Mouse (Mus musculus) bone marrow macrophage, adult 2 months (primary cell): ENCODE data around the gene Pbld1. TPM values are rescaled to one million over a fixed set of nuclear protein-coding genes. Genes with fewer than 3 reads are reported as not detected.

Experiments
- H3K27ac ChIP-seq: 2 replicates; pipeline ENCODE4 v1.5.1; 2012; ENCODE audit warnings: low read depth, low read length; ENCODE audit not compliant: insufficient read depth
- H3K4me1 ChIP-seq: 2 replicates; pipeline ENCODE4 v1.6.1; 2012; ENCODE audit warnings: low read length; ENCODE audit not compliant: control insufficient read depth, insufficient read depth
- H3K4me3 ChIP-seq: 2 replicates; pipeline ENCODE4 v1.5.1; 2012; ENCODE audit warnings: mild to moderate bottlenecking, low read length, moderate library complexity; ENCODE audit not compliant: insufficient read depth
- CTCF ChIP-seq: IDR thresholded peaks from 2 replicates; pipeline ENCODE4 v1.5.1; 2012; ENCODE audit warnings: low read depth, mild to moderate bottlenecking, low read length, moderate library complexity
- POLR2A ChIP-seq: IDR thresholded peaks from 2 replicates; pipeline ENCODE4 v1.6.1; 2012; ENCODE audit warnings: mild to moderate bottlenecking, low read depth, low read length, borderline replicate concordance
- polyA plus RNA-seq: library from polyadenylated mRNA; stranded (reverse); fragments of >200 nt; gene quantifications from 2 replicates; pipeline ENCODE4 v1.2.4, GENCODE M21; 2012; ENCODE audit not compliant: missing spikeins, insufficient read depth, insufficient read length

The Pbld1 gene
- polyA plus RNA-seq, 1 experiment, result not detected

DNA sequence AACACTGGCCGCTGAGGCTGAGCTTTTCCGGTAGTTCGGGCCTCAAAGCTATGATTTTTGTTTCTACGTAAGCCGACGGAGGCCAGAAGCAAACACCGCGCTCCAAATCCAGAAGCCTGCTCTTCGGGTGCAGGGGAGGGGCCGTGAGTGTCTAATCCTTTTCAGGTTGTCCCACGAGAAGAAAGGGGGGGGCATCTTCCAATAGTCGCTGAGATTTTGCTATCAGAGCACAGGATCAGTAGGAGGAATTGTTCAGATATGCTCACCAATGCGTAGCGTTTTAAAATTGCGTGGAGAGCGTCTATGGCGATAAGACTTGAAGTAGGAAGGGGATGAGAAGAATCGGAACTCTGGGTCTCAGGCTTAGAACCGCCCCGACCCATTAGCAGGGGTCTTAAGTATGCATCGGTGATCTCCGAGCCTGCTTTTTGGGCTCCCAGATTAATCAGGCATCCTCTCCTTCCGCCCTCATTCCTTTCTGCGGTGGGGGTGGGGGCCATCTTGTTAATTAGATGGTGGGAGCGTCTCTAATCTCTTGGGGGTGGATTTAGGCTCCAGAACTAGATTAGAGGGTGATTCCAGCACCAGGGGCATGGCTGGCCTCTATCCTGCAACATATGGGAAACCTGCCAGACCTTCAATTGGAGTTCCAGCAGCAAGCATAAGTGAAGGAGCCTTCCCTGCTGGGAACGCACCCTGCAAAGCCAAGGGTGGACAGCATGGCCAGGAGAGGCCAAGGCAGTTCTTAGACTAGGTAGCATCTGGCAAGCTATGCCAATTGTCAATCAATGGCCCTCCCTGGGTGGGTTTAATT is 30.0 kb downstream of the Pbld1 start:
- H3K4me3 ChIP-seq, result no peak overlapping the region
- H3K27ac ChIP-seq, result no peak overlapping the region
- TF ChIP-seq POLR2A, result no peak
- no peak for TF ChIP-seq CTCF
- H3K4me1 ChIP-seq, result no peaks in the 10 kb centered on the region

DNA sequence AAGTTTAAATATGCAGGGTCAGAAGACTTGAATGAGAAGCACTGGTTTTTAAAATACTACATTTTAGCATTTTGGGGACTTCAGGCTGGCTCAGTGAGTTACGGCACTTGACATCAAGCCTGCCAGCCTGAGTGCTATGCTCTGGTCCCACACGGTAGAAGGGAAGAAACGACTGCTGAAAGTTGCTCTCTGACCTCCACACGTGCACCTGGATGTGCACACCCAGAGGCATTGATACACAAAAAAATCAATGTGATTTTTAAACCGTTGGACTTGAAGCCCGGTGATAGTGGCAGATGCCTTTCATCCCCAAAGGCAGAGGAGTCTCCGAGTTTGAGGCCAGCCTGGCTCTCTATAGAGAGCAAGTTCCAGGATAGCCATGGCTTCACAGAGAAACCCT is 32.0 kb downstream of the Pbld1 start:
- Histone ChIP-seq H3K4me1 (no peaks in the 10 kb centered on the region), H3K27ac (no peak overlapping the region), H3K4me3 (no peak overlapping the region)
- TF ChIP-seq POLR2A (no peak), CTCF (no peak)

DNA sequence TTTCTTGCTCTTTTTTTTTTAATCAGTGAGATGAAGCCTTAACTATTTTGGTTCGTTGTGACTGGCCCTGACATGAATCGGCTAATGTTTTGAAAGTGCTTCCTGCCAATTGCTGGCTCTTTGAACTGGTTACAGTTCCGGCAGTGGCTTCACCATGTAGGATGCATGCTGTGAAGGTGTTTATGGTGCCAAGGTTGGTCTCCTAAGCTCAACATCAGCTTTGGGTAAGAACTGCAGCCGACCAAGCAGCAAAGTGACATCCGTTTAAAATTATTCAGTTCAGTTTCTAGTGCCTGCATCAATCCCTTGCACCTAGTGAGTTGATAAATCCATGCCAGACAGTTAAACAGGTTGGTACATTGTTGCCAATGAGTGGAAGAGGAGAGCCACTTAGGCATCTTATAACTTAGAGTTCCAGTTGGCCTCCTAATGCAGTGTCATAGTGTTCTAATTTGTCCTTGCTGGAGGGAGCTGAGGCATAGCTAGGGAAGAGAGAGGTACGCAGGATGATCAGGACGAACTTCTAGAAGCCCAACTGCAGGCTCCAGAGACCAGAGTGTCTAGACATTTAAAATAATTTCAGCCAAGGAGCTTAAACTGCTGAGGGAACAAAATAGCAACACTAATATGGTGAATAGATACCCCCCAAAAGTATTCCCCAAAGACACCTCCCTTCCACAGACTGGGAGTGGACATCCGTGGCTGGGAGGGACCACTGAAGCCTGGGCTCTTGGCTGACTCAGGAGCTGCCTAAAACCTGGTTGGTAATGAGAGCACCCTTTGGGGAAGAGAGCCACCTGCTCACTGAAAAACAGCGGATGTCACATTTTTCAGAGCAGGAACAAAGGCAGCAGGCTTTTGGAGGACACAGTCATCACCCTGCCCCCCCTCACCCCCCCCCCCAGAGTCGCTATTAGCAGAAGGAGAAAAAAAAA is 32.9 kb downstream of the Pbld1 start:
- Histone ChIP-seq H3K4me1 (no peaks in the 10 kb centered on the region), H3K4me3 (no peak overlapping the region), H3K27ac (no peak overlapping the region)
- no peak for TF ChIP-seq POLR2A
- TF ChIP-seq CTCF, result no peak

DNA sequence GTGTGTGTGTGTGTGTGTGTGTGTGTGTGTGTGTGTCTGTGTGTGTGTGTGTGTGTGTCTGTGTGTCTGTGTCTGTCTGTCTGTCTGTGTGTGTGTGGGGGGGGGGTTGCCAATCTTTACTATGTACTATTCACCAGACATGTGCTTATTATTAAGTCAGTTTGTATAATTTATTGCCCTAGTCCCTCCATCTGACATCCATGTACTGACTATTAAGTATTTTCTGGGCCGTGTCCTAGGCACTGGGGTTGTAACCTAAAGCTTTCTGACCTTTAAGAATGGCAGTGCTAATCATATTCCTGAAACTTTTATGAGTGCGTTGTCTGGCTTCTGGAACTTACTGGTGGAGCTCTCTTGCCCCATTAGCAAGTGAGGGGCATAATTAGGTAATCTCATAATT is 36.8 kb downstream of the Pbld1 start:
- TF ChIP-seq CTCF (no peak), POLR2A (no peak)
- Histone ChIP-seq H3K4me3 (no peak overlapping the region), H3K27ac (no peak overlapping the region)

DNA sequence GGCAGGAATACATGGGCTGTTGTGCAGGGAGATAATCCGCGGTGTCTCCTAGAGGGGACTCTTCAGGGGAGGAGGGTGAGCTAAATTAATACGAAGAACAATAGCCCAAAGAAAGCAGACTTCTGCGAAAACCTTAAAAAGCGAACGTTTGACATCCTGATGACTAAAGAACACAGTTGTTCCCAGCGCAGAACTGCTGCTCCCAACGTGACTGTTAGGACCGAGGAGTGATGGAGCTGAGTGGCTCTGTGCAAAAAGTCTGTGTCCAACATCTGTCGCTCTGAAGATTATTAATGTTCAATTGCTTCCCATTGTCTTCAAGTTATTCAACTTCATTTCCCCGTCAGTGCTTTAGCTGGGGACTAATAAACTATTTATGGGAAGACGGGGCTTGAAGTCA is 38.2 kb downstream of the Pbld1 start:
- H3K27ac ChIP-seq, result no peak overlapping the region
- no peak overlapping the region for H3K4me3 ChIP-seq
- H3K4me1 ChIP-seq, result no peaks in the 10 kb centered on the region
- no peak for TF ChIP-seq CTCF
- no peak for TF ChIP-seq POLR2A

More for the DNA sequence above, 36.8 kb downstream of the Pbld1 start:
- no peaks in the 10 kb centered on the region for H3K4me1 ChIP-seq

DNA sequence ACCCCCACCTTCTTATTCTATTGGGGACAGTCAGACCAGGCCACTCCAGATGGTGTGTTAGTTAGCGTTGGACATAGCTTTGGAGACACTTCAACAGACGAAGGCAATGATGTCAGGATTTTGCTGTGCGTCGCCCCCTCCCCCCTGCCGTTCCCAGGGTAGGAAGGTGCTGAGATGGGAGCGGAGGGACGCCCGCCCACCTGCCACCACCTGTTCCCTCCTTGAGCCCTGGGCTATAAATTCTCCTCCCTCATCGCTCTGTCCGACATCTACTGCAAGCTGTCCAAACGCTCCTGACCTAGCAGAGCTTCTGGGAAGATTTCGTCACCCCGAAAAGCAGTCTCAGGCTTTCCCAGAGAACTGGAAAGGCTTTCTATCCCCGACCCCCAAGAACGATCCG is 39.6 kb downstream of the Pbld1 start, which contains the start of gene Atoh7:
Gene Atoh7, plus strand, starts transcription at position 131 of the 400 bp plus-strand sequence.
- peak within 1 kb of the TSS; percentile 62 for H3K4me3 ChIP-seq
- no peaks in the 10 kb centered on the region for H3K4me1 ChIP-seq
- no peak within 1 kb of the TSS for H3K27ac ChIP-seq
- TF ChIP-seq POLR2A (no peak), CTCF (no peak)

DNA sequence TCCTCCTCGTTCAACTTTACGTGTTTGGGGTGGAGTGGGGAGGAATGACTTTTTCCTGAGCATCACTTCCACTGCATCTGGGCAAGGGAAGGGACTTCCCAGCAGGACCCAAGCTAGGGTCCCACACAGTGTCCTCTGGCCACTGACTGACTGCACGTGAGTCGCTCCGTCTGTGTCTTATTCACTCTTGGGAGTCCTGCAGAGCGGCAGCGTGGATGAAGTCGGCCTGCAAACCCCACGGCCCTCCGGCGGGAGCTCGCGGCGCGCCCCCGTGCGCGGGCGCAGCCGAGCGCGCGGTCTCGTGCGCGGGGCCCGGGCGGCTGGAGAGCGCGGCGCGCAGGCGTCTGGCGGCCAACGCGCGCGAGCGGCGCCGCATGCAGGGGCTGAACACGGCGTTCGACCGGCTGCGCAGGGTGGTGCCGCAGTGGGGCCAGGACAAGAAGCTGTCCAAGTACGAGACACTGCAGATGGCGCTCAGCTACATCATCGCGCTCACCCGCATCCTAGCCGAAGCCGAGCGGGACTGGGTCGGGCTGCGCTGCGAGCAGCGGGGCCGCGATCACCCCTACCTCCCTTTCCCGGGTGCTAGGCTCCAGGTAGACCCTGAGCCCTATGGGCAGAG is 40.1 kb downstream of the Pbld1 start:
- H3K4me1 ChIP-seq, result no peaks in the 10 kb centered on the region
- H3K4me3 ChIP-seq, result peak overlapping the region; percentile 62
- no peak overlapping the region for H3K27ac ChIP-seq
- TF ChIP-seq POLR2A (no peak), CTCF (no peak)

DNA sequence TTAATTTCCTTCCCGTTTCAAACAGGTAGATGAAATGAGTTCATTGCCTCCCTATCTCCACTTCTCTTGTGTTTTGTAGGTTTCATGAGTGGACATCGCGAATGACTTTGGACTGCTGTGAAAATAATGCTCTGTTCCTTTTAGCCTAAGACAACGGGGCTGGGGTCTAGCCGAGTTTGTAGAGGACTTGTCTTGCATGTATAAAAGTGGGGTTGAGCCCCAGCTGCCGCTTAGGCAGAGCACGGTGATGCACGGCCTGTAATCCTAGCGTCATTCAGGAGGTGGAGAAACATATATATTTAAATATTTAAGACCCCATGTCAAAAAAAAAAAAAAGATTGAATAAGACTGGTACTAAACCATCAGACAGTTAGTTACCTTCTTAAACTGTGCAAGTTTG is 40.7 kb downstream of the Pbld1 start:
- peak overlapping the region; percentile 62; the same call in 1 of the 2 replicates for H3K4me3 ChIP-seq

DNA sequence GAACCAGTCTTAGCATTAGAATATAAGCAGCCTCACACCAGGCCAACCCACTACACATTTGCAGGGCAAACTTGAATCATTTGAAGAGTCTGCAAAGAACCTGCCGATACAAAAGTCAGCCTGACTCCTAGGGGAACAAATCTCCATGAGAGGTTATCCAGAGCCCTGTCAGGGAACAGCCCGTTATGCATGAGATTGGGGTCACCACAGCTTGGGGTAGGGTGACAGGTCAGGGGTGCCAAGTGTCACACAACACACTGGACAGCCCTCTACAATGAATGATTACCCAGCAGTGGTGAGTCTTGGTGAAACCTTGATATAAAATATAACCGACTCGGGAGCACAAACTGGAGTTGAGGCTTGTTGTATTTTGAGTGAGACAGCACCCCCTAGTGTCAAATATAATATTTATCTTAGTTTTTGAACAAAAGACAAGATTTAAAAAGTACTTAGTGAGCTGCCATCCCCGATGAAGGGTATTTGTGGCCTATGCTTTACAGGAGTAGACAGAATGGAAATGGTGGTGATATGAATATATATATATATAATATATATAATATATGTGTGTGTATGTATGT is 53.2 kb downstream of the Pbld1 start:
- Histone ChIP-seq H3K27ac (no peak overlapping the region), H3K4me3 (no peak overlapping the region), H3K4me1 (no peaks in the 10 kb centered on the region)
- TF ChIP-seq CTCF (no peak), POLR2A (no peak)

More for the DNA sequence above, 40.7 kb downstream of the Pbld1 start:
- Histone ChIP-seq H3K4me1 (no peaks in the 10 kb centered on the region), H3K27ac (no peak overlapping the region)
- TF ChIP-seq POLR2A, result no peak
